Mouse (Mus musculus) WW6 (cell line): ENCODE results near the gene Gtpbp2.

Experiments used
- DNase-seq: peaks from one replicate; pipeline ENCODE4 v3.0.0-alpha.2; 2013; ENCODE audit warnings: low read depth, low spot score

Gtpbp2 gene

DNA sequence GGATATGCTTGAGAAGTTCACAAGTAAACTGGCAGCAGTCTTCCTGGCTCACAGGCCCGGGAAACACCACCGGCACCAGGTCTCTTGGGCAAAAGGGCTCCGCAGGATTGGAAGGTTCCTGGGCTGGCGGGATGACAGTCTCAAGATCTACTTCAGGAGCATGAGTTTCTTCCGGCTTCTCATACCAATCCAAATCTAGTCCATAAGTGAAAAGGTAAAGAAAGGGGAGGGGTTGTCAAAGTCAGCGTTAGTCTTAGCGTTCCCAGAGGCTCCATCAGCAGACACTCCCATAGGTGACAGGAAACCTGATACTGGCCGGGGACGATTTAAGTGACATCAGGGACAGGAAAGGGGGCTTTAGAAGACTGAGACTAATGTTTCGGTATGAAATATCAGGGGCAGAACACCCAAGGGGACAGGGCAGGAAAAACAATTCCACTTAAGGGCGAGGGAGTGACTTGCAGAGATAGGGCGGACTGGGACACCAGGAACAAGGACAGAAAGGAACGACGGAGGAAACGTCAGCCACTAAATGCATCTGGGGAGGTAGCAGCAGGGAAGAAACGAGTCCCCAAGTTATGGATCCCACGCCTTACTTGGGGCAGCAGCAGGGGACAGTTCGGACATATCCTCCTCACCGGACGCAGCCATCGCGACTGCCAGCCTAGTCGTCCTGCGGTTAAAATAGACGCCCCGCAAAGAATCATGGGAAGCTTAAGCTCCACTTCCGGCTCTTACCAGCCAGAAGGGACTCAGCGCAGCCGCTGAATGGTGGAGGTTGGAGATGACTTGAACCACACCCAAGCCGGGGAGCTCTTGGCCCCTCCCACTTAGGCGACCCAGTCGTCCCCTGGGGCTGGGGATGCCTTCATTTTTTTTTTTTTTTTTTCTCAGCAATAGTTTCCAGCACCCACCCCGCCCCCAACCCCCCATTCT, 7.7 kb upstream of the Gtpbp2 start, which contains the start of gene Mad2l1bp:
Gene Mad2l1bp, minus strand, starts transcription at position 707 of the 936 bp plus-strand sequence.
- DNase-seq: peak; percentile 88

DNA sequence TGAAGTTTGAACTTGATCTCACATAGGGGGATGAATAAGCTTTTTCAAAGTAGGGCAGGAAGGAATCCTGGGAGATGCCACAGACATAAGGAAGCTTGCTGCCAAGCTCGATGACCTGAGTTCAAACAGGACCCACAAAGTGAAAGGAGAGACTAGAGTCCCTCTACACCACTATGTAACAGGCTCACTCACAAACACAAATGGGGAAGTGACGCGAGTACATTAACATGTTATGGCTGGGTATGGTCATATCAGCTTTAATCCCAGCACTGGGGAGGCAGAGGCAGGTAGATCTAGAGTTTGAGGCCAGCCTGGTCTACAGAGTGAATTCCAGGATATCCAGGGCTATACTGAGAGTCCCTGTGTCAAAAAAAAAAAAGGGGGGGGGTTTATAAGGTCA, 6.5 kb upstream of the Gtpbp2 start:
- no peak for DNase-seq

DNA sequence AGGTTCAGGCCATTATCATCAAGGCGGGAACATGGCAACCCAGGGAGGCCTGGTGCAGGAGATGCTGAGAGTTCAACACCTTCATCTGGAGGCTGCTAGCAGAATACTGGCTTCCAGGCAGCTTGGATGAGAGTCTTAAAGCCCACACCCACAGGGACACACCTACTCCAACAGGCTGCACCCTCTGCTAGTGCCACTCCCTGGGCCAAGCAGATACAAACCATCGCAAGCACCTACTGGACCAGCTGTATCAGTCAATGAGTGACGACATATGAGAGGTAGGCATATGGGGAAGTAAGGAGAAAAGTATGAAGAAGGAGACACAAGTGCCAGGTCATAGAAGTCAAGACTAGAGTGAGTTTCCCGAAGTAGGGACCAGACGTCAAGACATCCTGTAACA, 4.2 kb upstream of the Gtpbp2 start:
- no peak for DNase-seq

DNA sequence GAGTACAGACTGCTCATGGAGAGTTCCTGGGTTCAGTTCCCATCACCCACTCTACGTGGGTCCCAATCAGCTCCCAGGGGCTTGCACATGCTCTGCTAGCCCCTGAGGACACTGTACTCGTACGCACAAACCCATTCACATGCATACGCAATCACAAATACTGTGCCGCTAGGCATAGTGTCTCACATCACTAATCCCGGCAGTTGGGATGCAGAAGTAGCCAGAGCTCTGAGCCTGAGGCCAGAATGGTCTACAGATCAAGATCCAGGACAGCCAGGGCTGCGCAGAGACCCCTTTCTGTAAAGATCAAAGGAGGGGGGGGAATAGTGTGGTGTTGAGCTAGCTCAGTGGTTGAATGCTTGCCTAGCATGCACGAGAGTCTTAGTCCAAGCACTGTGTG, 3.7 kb upstream of the Gtpbp2 start:
- no peak for DNase-seq

DNA sequence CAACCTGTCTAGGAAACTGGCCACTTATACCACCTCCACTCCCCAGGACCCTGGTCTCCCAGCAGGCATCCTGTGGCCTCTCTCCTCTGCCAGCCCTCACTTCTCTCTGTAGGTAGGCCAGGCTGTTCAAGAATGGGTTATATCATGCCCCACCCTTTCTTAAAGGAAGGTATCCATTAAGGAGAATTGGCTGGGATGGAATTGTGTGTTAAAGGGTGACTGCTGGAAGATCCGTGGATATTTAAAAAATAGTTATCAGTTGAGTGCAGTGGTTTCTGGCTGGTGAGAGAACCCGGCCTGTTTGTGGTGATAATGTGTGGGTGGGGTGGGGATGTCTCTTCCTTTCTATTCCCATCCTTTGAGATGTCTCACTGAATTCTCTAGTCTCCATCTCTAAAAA, 1.6 kb upstream of the Gtpbp2 start:
- no peak for DNase-seq

DNA sequence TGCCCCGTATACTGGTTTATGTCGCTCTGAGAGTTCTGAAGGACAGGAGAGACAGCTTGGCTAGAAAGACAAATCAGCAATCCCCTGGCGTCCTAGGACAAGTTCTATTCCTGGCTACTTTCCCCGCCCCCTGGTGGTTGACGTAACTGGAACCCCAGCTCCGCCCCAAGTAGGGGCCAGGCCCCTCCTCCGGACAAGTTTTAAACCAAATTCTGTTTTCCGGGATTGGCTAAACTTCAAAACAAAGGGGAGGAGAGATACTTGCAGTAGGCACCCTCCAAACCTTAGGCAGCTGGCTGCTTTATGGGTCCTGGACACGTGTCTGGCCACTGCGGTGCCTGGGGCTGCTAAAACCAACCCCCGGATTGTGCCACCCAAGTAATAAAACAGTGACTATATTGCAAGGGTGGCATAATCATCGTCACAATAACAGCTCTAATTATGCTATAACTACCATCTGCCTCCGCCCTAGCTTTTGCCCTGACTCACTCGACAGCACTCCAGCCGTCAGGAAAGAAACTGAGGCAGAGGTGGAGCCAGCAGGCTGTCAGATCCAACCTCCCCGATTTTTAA, 656 bp upstream of the Gtpbp2 start:
- DNase-seq: peak; percentile 65

DNA sequence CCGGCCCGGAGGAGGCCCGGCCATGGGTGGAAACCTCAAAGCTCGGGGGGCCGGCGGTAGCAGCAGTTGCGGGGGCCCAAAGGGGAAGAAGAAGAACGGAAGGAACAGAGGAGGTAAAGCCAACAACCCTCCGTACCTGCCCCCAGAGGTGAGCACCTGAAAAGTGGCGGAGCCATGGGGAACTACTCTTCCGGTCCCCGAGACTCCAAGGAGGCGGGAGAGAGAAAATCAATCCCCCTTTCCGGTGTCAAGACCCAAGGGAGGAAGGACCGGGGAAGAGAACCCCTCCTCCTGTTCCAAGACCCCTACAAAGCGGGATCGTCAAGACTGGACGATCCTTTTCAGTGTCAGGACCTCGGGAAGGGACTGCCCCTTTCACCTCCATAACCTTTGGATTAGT, 347 bp downstream of the Gtpbp2 start:
- no peak for DNase-seq

DNA sequence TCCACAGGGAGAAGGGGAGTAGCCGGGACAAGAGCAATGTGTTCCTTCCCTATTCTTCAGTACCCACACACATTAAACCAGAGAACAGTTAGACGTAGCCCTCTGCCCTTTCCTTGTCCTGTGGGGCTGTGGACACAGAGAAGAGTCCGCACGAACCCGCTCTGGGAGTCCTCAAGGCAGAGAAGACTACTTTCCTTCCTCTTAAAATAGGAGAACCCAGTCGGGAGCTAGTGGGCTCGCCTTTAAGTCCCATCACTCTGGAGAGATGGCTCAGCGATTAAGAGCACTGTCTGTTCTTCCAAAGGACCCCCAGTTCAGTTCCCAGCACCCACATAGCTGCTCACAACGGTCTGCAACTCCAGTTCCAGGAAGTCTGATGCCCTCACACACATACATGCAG, 878 bp downstream of the Gtpbp2 start:
- DNase-seq: no peak

DNA sequence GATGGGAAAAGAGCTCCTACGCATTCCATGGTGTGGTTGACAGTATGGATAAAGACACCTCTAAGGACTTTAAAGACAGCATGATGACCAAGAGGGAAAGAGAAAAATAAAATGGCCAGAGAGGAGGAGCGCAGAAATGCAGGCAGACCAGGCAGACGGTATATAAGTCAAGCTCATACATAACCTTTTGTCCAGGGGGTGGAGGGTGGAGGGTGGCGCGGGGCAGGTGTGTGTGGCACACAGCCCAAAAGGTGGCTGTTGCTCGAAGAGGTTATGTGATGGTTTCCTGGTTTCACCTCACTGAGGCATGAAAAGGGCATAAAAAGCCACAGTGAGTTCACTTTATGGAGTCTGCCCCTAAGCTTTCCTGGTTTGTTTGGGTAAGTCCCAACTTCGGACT, 1.7 kb downstream of the Gtpbp2 start:
- DNase-seq: no peak

DNA sequence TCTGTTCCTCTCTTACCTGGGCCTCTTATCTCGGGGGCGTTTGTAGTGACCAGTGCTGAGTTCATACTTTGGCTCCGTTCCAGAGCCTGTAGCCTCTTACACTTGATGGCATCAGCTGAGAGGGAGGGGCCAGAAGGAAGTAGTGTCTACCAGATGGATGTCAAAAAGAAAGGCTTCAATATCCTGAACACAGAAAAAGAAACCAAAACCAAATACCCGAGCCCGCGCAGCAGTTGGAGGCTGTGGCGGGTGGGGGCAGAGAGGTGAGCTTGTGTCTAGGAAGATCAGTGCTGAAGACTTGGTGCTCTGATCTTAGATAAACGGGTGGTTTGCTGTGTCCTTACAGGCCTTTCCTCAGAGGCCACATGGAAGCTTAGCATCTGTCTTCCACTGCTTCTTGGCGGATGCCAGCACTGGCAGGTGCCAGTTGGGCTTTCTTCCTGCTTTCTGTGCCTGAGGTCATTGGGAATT, 2.2 kb downstream of the Gtpbp2 start:
- no peak for DNase-seq

DNA sequence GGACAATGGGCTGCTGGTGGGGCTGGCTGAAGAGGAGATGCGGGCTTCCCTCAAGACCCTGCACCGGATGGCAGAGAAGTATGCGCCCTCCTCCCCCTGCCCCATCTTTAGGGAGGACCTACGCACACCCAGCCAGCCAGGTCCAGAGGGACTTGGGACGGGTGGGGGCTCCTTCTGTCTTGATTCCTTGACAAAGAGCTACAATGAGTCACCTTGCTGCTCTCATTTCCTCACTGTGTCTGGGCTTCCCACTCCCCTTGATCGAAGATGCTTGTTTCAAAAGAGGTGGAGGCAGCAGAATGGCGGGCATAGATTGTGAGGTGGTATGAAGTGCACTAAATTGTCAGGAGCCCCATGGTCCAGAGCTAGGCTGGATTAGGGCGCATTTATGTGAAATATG, 3.5 kb downstream of the Gtpbp2 start:
- DNase-seq: no peak

DNA sequence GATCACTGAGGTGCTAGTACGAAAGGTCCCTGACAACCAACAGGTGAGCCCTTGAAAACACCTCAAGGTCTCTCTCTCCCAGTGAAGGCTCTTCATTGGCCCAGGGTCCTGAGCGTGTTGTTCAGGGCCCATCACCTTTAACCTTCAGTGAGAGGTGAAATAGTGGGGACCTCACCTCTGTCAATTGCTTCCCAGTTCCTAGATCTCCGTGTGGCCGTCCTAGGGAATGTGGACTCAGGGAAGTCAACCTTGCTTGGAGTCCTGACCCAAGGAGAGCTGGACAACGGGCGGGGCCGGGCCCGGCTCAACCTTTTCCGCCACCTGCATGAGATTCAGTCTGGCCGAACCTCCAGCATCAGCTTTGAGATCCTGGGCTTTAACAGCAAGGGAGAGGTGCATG, 4.0 kb downstream of the Gtpbp2 start:
- DNase-seq: no peak

DNA sequence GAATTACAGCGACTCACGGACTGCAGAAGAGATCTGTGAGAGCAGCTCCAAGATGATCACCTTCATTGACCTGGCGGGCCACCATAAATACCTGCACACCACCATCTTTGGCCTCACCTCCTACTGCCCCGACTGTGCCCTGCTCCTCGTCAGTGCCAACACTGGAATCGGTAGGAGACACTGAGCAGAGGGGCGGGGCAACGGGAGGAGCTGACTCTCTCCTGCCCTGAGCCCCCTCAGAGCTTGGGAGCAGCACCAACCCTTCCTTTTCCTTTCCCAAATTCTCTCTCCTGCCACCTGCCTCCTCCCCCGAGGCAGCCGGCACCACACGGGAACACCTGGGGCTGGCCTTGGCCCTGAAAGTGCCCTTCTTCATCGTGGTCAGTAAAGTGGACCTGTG, 4.6 kb downstream of the Gtpbp2 start:
- DNase-seq: no peak

DNA sequence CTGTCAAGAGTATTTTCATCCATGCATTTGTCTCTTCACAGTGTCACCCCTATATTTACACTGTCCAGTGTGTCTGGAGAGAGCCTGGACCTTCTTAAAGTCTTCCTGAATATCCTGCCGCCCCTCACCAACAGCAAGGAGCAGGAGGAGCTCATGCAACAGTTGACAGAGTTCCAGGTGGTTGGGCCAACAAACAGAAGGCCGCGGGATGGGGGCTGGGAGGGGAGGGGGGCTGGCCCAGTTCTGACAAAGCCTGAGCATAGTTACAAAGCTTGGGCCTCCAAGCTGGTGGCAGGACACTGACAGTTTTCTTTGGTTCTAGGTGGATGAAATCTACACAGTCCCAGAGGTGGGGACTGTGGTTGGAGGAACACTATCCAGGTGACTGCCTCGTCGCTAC, 5.4 kb downstream of the Gtpbp2 start:
- DNase-seq: no peak

DNA sequence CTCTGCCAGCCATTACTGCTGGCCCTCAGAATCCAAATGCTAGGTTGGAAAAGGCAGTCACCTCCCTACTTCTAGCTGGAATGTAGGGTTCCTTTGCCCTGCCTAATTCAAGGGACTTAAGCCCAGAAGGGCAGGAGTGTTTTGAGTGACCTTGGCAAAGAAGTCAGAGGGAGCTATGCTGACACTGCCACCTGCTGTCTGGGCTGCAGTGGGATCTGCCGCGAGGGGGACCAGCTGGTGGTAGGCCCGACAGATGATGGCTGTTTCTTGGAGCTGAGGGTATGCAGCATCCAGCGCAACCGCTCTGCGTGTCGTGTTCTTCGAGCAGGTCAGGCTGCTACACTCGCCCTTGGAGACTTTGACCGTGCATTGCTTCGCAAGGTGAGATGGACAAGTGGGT, 6.2 kb downstream of the Gtpbp2 start:
- DNase-seq: no peak

DNA sequence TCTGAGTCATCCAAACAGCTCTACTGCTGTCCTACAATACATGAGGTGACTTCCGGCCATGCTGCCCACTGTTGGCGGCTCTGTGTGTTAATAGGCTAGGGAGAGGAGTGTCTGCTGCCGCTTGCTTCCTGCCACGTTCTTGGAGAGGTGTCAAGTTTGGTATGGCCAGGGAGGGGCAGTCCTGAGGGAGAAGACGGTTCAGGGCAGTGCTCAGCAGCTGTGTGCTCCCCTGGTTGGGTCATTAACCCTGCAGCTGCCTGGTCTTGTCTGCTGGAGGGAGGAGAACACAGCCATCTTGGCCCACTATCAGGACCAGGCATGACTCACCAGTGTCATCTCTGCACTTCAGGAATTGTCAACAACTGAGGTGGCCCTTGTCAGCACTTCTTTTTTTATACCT, 7.5 kb downstream of the Gtpbp2 start:
- no peak for DNase-seq

DNA sequence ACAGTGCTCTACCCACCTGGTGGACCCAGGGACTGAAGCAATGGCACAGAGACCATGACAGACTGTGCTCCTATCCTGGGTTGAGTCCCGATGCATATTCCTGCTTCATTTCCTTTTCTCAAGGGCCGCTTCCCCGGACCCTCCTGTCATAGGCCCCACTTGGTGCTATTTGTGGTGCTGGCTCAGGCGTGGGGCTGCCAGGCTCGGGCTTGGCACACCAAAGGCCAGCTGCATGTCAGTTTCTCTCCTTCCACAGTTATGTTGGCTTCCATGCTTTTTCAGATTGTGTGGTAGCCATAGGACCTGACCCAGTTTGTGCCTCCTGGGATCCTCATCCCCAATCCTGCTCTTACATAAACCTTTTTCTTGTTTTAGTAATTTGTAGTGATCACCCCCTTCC, 7.9 kb downstream of the Gtpbp2 start:
- DNase-seq: no peak

DNA sequence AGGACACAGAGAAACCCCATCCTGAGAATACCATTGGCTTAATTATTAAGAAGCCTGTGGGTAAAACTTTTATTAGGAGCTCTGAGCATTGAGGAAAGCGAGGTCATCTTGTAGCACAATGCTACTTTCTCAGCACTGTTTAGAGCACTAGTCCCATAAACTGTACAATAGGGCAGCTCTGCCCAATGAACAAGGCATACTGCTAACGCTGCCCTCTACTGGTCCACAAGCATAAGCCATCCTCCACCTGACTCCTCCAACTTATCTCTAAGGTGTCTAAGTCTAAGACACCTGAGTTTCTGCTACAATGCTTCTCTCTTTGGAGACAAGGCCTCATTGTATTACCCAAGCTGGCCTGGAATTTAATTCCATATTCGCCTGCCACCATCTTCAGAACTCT, 9.7 kb downstream of the Gtpbp2 start:
- no peak for DNase-seq

DNA sequence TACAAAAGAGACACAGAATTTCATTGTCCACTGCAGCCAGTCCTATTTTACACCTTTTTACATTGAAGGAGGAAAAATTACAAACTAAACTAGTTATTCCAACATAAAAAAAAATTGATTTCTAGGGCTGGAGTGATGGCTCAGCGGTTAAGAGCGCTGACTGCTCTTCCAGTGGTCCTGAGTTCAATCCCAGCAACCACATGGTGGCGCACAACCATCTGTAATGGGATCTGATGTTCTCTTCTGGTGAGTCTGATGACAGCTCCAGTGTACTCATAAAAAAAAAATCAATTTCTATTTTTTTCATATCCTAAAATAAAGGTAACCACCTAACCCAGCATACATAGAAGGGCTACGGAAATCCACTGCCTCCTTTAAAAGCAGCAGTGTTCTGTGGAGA, 21.4 kb downstream of the Gtpbp2 start:
- DNase-seq: no peak

DNA sequence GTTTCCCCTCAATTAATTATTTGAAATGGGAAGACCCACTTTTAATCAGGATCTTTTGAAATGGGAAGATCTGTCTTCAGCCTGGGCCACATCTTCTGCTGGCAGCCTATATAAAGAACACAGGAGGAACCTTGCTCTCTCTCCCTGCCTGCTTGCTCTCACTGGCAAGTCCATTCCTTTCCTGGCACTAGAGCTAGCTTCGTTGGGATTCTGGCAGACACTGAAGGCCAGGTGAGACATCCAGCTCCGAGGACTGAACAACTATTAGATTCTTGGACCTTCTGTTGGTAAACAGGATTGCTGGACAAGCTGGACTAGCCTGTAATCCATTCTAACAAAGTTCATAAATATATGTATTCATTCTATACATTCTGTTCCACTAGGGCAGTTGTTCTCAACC, 28.0 kb downstream of the Gtpbp2 start:
- DNase-seq: no peak

DNA sequence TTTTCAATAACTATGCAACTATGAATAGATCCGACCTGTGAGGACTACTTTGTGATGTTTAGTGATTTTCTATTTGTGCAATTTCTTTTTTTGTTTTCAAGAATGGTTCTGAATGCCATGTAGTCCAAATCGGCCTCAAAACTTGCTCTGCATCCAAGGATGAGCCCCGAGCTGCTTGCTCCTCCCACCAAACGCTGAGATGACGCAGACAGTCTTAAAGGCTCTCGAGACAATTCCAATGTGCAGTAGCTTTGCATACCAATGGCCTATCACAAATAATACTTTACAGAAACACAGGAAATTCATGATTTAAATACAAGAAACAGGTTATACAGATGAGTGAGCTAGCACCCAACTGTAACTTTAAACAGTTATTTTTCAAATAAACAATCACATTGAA, 40.3 kb downstream of the Gtpbp2 start:
- no peak for DNase-seq

DNA sequence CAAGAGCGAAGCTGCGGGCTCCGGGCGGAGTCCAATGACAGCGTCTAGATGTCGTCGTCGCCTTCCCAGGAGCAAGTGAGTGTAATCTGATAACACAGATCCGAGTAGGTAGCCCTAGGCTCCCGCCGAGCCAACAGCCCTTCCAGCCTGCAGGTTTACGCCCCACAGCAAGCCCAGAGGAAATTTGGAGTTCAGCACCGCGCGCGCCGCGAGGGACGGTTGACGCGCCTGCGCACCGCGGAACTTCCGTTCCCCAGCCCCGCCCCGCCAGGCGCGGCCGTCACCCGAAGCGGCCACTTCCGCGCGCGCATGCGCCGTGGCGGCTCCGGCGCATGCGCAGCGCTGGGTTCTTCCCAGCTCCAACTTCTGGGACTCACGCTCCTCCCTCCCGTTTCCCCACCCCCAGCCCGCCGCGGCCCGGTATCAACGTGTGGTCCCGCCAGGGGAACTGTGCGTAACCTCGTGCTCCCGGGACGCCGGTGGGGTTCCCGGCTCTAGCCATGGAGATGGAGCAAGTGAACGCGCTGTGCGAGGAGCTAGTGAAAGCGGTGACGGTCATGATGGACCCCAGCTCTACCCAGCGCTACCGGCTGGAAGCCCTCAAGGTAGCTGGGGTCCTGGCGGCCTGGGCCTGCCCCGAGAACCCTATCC, 41.7 kb downstream of the Gtpbp2 start, which contains the start of the genes Polh and Xpo5:
Gene Polh, minus strand, starts transcription at position 225 of the 651 bp plus-strand sequence.
Gene Xpo5, plus strand, starts transcription at position 362 of the 651 bp plus-strand sequence.
- DNase-seq: peak; percentile 93
